Mouse (Mus musculus) brain, embryonic 14.5 days (tissue): ENCODE measurements around the gene Adam22. TPM values are rescaled to one million over a fixed set of nuclear protein-coding genes. Genes with fewer than 3 reads are reported as not detected.

Experiments
- DNase-seq: peaks from one replicate; pipeline ENCODE4 v3.0.0-alpha.2; 2011; ENCODE audit warnings: low read depth
- CTCF ChIP-seq: fragments of 200-500 bp; IDR thresholded peaks from 2 replicates; pipeline ENCODE4 v1.5.1; 2012; ENCODE audit warnings: inconsistent platforms, mild to moderate bottlenecking, moderate library complexity, borderline replicate concordance; ENCODE audit not compliant: insufficient read depth, insufficient read length; ENCODE audit errors: extremely low read depth
- POLR2A ChIP-seq: fragments of 200-500 bp; IDR thresholded peaks from 2 replicates; pipeline ENCODE4 v1.6.1; 2012; ENCODE audit warnings: mild to moderate bottlenecking, inconsistent platforms, borderline replicate concordance; ENCODE audit not compliant: poor library complexity, insufficient read depth, insufficient read length, severe bottlenecking; ENCODE audit errors: extremely low read depth
- polyA plus RNA-seq: library from polyadenylated mRNA; depleted of rRNA; stranded (reverse); fragments of >200 nt; gene quantifications from 2 replicates; pipeline ENCODE4 v1.2.3, GENCODE M21; 2012

The Adam22 gene
- polyA plus RNA-seq, 1 experiment, result 29.8 TPM

DNA sequence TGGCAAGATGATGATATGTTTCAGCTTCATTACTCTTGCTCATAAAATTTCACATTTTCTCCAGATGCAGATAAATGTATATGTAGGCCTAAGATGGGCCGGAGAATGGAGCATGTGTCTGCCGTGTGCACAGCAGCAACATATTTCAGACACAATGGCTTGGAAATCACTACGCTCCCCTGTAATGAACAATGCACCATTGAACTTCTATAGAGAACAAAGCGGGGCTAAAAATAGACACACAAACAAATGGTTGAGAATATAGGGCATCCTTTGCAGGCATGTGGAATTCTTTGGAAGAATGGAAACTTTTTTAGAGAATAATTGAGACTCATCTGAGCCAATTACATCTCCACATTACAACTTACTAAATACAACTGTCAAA lies 143.6 kb downstream of the Adam22 start:
- peak; percentile 48 for DNase-seq

DNA sequence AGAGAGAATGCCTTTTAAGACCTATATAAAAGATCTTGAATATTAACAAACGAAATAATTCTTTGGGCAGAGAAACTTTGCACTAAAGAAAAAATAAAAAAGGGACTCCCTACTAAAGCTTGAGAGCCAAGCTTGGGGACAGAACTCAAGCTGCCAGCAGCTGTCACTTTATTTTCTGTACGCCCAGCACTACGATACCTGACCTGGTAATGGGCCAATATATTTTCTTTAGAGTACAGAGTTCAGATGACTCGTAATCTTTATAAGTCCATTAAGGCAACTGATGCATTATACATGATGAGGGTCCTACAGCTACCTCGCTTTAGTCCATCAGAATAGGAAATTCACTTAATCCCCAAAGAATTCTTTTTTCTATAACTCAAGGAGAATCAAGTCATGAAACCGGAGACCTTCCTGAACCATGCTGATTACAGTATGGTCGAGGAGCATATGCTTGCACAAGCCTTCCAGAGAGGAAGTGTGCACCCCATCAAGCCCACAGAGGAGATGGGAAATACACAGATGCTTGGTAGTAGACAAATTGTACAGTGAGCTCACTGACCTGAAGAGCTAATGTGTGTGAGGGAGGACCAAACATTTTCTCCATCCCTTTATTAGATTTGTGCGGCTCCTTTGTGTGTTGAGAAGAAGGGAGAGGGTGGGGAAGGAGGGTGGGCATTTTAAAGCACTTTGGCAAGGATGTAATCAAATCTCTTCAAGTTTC lies 144.2 kb downstream of the Adam22 start:
- no peak for TF ChIP-seq POLR2A
- TF ChIP-seq CTCF, result no peak
- DNase-seq, result no peak

More for the DNA sequence above, 143.6 kb downstream of the Adam22 start:
- no peak for TF ChIP-seq CTCF
- no peak for TF ChIP-seq POLR2A

DNA sequence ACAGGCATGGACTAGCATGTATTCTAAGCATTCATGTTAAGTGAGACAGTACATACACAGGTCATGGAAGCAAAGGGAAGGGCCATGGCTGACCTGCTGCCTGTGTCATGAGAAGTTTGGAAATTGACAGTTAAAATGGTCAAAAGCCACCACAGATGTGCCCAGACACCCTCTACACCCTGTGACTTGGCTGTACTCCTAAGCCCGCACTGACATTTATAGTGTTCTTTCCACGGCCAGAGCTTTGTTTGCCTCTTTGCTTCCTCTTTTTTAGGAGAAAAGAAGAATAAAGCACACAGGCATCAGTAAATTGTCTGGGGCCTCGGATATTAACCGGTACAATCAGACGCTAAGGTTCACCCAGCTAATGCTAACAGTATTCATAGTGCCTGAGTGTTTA lies 146.3 kb downstream of the Adam22 start:
- no peak for DNase-seq
- TF ChIP-seq POLR2A, result no peak
- no peak for TF ChIP-seq CTCF

DNA sequence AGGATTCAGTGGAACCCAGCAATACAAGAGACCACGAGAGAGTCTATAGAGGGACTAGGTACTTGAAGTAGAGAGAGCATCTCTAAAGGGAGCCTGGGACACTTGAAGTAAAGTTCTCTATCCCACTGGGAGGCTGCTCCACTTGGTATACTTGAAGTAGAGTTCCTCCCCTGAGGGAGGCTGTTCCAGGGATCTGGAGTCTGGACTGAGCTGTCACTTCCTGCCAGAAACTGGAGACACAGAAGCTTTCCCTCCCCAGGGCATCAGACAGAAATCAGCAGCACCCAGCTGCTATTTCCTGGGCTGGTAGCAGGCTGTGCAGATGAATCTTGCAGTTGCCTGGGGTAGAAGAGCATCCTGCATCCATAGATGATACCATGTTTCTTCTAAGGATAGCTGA lies 152.1 kb downstream of the Adam22 start:
- TF ChIP-seq POLR2A, result no peak
- no peak for TF ChIP-seq CTCF
- no peak for DNase-seq

DNA sequence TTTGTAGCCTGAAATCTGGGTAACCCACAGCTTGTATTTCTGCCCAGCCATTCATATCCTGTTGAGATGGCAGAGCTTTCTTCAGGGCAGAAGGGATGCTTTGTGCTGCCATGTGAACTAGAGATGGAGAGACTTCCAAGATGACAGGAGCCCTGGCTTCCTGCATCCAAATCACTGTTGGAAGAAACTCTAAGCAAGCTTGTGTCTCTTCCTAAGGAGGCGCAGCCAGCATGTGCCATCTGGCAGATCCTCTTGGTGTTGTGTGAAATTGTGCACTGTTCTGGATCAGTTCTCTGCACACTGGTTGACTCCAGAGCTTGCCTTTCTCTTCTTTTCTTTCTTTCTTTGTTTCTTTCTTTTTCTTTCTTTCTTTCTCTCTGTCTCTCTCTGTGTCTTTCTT lies 183.0 kb downstream of the Adam22 start:
- peak; percentile 28 for DNase-seq

DNA sequence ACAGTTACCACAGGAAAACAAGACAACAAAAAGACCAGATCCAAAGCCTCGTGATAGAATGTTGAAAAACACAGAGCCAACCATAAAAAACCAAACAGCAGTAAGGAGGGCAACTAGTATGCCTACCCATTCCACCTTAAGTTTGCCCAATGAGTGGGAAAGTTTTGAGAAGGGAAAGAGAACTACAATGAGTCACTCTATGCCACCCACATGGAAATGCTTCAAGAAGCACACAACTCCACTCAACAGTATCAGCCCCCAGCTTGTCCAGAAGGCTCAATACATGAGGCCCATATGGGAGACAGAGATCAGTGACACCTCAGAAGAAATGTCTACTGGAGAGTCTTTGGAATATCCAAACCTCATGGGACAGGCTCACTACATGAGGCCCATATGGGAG lies 187.3 kb downstream of the Adam22 start:
- DNase-seq, result no peak
- TF ChIP-seq CTCF, result no peak
- no peak for TF ChIP-seq POLR2A

DNA sequence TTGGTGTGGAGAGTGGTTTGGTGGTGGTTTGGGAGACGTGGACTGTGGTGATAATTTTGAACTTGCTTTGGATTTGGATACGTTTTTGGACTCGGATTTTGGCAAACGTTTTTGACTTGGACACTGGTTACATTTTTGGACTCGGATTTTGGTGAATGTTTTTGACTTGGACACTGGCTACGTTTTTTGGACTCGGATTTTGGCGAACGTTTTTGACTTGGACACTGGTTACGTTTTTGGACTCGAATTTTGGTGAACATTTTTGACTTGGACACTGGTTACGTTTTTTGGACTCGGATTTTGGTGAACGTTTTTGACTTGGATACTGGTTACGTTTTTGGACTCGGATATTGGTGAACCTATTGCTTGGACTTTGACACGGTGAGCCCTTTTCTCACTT lies 189.8 kb downstream of the Adam22 start:
- TF ChIP-seq CTCF (no peak), POLR2A (no peak)
- no peak for DNase-seq

DNA sequence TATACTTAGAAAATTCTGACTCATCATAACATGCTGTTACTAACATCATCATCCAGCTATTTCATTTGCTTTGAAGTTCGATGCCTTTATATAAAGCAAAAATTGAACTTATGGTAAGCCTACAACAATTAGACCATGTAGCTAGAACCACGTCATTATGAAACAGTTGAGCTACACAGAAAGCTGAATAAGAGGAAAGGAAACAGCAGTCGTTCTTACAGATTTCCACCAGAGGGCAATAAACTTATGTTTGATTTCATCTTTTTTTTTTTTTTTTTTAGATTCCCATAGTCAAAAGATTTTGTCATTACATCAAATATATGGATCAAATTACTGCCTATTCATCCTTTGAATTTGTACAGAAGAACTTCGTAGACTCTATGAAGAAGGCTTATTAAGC lies 203.2 kb downstream of the Adam22 start:
- TF ChIP-seq POLR2A (no peak), CTCF (0 out of 2 replicates have a peak, but pooled peaks have one; percentile 9)
- peak; percentile 33 for DNase-seq

DNA sequence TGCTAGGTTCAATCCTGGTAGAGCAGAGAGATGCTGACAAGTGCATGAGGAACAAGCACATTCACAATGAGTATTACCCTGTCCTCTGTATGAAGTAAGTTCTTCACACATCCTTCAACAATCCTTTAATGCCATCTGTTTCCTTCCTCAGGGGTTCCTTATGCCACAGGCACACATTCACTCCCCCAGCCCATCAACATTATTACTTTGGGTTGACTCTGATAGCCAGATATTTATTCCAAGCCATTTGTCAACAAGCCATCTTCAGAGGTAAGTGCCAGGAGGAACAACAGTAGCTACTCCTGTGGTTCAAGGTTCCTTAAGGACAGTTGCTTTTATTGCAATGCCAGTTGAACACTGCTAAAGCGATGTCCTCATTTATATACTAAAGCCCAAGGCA lies 216.3 kb downstream of the Adam22 start:
- TF ChIP-seq CTCF (no peak), POLR2A (no peak)
- peak; percentile 12 for DNase-seq

DNA sequence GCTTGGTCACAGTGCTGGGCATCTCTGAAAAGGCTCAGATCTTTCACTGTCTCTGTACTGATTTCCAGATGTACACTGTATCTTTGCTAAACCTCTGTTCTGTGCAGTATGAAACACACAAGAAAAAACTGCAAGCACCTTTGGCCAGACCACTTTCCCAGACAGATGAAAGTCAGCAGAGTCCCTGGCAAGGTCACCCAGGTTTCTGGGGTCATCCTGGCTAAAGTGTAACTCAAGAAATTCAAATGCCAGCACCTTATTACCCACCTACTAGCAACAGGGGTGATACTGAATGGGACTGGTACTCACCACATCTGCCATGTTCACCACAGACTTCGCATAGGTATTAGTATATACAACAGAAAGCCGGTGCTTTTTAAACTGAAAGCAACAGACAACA lies 221.8 kb downstream of the Adam22 start:
- TF ChIP-seq POLR2A (no peak), CTCF (no peak)
- DNase-seq, result no peak

DNA sequence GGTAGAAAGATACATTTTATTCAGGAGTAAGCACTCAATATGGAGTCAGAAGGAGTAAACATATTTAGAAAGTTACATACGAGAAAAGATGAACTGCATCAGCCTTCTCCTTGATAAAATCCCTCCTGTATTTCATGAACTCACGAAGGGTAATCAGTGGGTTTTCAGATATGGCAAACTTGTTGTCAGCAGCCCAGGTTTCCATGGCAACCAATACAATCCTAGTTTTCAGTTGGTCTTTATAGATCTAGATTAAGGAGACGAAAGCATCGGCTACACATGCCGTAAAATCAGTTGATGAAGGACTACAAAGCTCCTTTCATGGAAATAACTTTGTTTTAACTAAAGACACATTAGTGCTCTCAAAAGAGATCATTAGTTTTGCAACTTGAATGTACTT lies 222.5 kb downstream of the Adam22 start:
- DNase-seq, result peak; percentile 77
- TF ChIP-seq CTCF, result no peak
- TF ChIP-seq POLR2A, result no peak

DNA sequence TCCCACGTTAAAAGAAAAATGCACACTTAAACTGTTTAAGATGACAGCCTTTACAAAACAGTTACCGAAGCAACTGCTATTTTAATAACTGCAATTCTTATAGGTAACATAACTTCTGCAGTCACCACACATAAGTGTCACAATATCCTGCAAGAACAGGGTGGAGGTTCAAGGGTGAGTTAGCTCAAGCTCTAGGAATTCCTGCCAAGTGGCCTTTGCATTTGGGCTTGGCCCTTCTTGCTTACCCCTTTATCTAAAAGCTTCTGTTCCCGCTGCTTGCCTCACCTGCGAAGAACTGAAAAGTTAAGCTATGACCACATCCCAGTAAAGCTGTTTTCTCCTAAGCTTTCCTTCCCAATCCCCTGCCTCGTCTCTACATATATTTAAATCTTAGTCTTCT lies 235.4 kb downstream of the Adam22 start:
- no peak for DNase-seq
- TF ChIP-seq POLR2A (no peak), CTCF (no peak)
